Mouse (Mus musculus) erythroblast, embryonic 14.5 days (primary cell): ENCODE data around the gene Kcne1.

Experiments
- GATA1 ChIP-seq: IDR thresholded peaks from 2 replicates; pipeline ENCODE4 v1.6.1; 2012; ENCODE audit warnings: low read length, inconsistent platforms, mixed read lengths
- TAL1 ChIP-seq: IDR thresholded peaks from 3 replicates; pipeline ENCODE4 v1.6.1; 2012; ENCODE audit warnings: low read length, inconsistent platforms, mixed read lengths

DNA sequence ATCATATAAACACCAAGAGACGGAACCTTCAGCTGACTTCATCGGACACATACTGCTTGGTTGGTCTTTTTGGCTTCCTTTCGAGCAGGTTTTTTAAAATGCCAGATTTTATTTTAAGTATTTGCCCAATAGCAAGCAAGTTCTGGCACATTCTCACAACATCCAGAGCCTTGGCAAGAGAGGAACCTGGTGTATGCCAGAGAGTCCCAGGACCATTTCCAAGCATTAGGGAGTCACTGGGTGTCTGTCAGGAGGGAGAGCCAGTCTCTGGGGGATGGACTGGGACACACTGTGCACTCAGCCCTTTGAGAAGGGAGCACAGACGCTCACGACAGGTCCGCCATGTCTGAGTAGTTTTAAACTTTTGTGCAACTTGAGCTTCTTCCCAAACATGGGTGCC lies 17.7 kb upstream of the Kcne1 start:
- no peak for TF ChIP-seq TAL1
- TF ChIP-seq GATA1, result no peak
